Mouse (Mus musculus) heart, postnatal 0 days (tissue): ENCODE data around the gene Mpzl2. TPM values are rescaled to one million over a fixed set of nuclear protein-coding genes. Genes with fewer than 3 reads are reported as not detected.

Experiments
- ATAC-seq: fragments of 200-750 bp; cut with Nextera tagmentation; 2 replicates; pipeline ENCODE4 v1.8.0; 2017; ENCODE audit warnings: low read depth, moderate number of reproducible peaks, moderate library complexity; ENCODE audit not compliant: insufficient read depth
- DNase-seq: peaks from one replicate; pipeline ENCODE4 v3.0.0-alpha.2; 2016; ENCODE audit warnings: low spot score
- H3K27ac ChIP-seq: fragments of 300-500 bp; sonication (generic); 2 replicates; pipeline ENCODE4 v1.5.1; 2014; ENCODE audit warnings: low read depth, mild to moderate bottlenecking
- H3K27me3 ChIP-seq: fragments of 300-500 bp; sonication (generic); 2 replicates; pipeline ENCODE4 v1.6.1; 2014; ENCODE audit warnings: low read length, mixed read lengths; ENCODE audit not compliant: control insufficient read depth, insufficient read depth
- H3K36me3 ChIP-seq: fragments of 300-500 bp; sonication (generic); replicated peaks from 2 replicates; pipeline ENCODE4 v1.6.1; 2014; ENCODE audit warnings: low read length, mixed read lengths; ENCODE audit not compliant: control insufficient read depth, insufficient read depth
- H3K4me1 ChIP-seq: fragments of 300-500 bp; sonication (generic); 2 replicates; pipeline ENCODE4 v1.6.1; 2014; ENCODE audit warnings: antibody characterized with exemption; ENCODE audit not compliant: control insufficient read depth, insufficient read depth
- H3K4me2 ChIP-seq: fragments of 300-500 bp; sonication (generic); 2 replicates; pipeline ENCODE4 v1.6.1; 2014; ENCODE audit warnings: low read depth, mild to moderate bottlenecking, low read length, moderate library complexity
- H3K4me3 ChIP-seq: fragments of 300-500 bp; sonication (generic); 2 replicates; pipeline ENCODE4 v1.5.1; 2014; ENCODE audit warnings: low read depth, low read length
- H3K9ac ChIP-seq: fragments of 300-500 bp; sonication (generic); replicated peaks from 2 replicates; pipeline ENCODE4 v1.6.1; 2014; ENCODE audit warnings: low read depth, low read length, mixed read lengths
- H3K9me3 ChIP-seq: fragments of 300-500 bp; sonication (generic); replicated peaks from 2 replicates; pipeline ENCODE4 v1.6.1; 2016; ENCODE audit warnings: low read length; ENCODE audit not compliant: control insufficient read depth
- CTCF ChIP-seq: IDR thresholded peaks from 2 replicates; pipeline ENCODE4 v1.5.1; 2016; ENCODE audit warnings: antibody characterized with exemption, control low read depth, low read depth
- EP300 ChIP-seq: IDR thresholded peaks from 2 replicates; pipeline ENCODE4 v1.6.1; 2016; ENCODE audit warnings: antibody characterized with exemption, low read depth
- WGBS: fragments of 180-500 bp; shearing (Covaris S2); extraction: QIAGEN DNeasy Blood & Tissue Kit; methylation state at CpG from one replicate; pipeline ENCODE4 v1.1.7; 2014; 5-methylcytosine and 5-hydroxymethylcytosine counted together
- polyA plus RNA-seq: library from polyadenylated mRNA; unstranded; fragments of >200 nt; fragmentation: Nextera tagmentation; extraction: Ambion mirVana; gene quantifications from 2 replicates; pipeline ENCODE4 v1.2.1, GENCODE M21; 2015
- total RNA-seq: library from RNA; depleted of rRNA; stranded (reverse); fragments of >200 nt; gene quantifications from 2 replicates; pipeline ENCODE4 v1.2.3, GENCODE M21; 2014; ENCODE audit warnings: low replicate concordance

Gene Mpzl2
- total and polyA plus RNA-seq, 2 experiments from 2014 or later: 0.15 to 0.42 TPM

- Histone ChIP-seq H3K4me1 (no peaks in the 10 kb centered on the region), H3K27ac (no peak overlapping the region), H3K4me2 (no peak overlapping the region), H3K9ac (no peak overlapping the region), H3K27me3 (0 out of 2 replicates have a peak, but pooled peaks cover 3% of the 10 kb centered on the region), H3K4me3 (no peak overlapping the region), H3K9me3 (no peaks in the 10 kb centered on the region), H3K36me3 (no peaks in the 10 kb centered on the region)
- TF ChIP-seq EP300 (no peak), CTCF (no peak)
- DNase-seq: no peak
- WGBS: 67% methylated on average over 12 of the region's 12 CpGs
- no peak for ATAC-seq
Measured at GRCm38 (mm10) chr9:45085741-45086690, 46.4 kb downstream of the Mpzl2 start.

- no peak overlapping the region for H3K4me2 ChIP-seq
- no peak overlapping the region for H3K4me3 ChIP-seq
- H3K27me3 ChIP-seq: 0 out of 2 replicates have a peak, but pooled peaks cover 3% of the 10 kb centered on the region
- no peak for DNase-seq
- ATAC-seq: no peak
- H3K36me3 ChIP-seq: no peaks in the 10 kb centered on the region
- H3K9me3 ChIP-seq: no peaks in the 10 kb centered on the region
- H3K9ac ChIP-seq: no peak overlapping the region
- no peaks in the 10 kb centered on the region; the same call in 1 of the 2 replicates for H3K4me1 ChIP-seq
- no peak overlapping the region for H3K27ac ChIP-seq
- TF ChIP-seq EP300: no peak
- TF ChIP-seq CTCF: no peak
Measured at GRCm38 (mm10) chr9:45088040-45088439, 48.4 kb downstream of the Mpzl2 start.

DNA sequence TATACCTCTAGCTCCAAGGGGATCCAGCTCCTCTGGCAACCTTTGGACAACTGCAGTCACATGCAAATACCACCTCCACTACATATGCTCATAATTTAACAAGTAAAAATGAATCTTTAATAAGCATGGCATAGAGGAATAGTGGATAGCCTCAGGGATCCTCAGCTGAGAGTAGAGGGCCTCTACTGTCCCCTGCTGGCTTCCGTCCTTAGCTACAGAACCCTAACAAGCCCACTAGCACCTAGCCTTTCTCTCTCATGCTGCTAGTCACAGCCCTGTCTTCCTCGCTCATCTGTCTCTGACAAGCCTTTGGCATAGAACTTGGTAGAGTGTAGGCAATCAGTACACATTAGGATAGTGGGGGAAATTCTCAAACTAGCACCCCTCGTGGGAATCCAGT lies 51.2 kb downstream of the Mpzl2 start:
- 61% methylated on average over 3 of the region's 3 CpGs for WGBS
- no peak overlapping the region for H3K4me3 ChIP-seq

GRCm38 (mm10) chr9:45092641-45093040 lies 53.0 kb downstream of the Mpzl2 start:
- Histone ChIP-seq H3K27me3 (no peaks in the 10 kb centered on the region), H3K4me3 (no peak overlapping the region), H3K4me2 (no peak overlapping the region), H3K27ac (no peak overlapping the region), H3K4me1 (no peaks in the 10 kb centered on the region; the same call in 1 of the 2 replicates), H3K9ac (no peak overlapping the region), H3K9me3 (no peaks in the 10 kb centered on the region), H3K36me3 (no peaks in the 10 kb centered on the region)
- no peak for DNase-seq
- no peak for TF ChIP-seq CTCF
- no peak for TF ChIP-seq EP300
- ATAC-seq: no peak
- 41% methylated on average over 4 of the region's 4 CpGs for WGBS

More for the DNA sequence above, 51.2 kb downstream of the Mpzl2 start:
- Histone ChIP-seq H3K27me3 (no peaks in the 10 kb centered on the region), H3K36me3 (no peaks in the 10 kb centered on the region), H3K4me1 (no peaks in the 10 kb centered on the region; the same call in 1 of the 2 replicates), H3K27ac (no peak overlapping the region), H3K4me2 (no peak overlapping the region), H3K9ac (no peak overlapping the region), H3K9me3 (no peaks in the 10 kb centered on the region)
- no peak for DNase-seq
- no peak for TF ChIP-seq CTCF
- TF ChIP-seq EP300: no peak
- ATAC-seq: no peak

DNA sequence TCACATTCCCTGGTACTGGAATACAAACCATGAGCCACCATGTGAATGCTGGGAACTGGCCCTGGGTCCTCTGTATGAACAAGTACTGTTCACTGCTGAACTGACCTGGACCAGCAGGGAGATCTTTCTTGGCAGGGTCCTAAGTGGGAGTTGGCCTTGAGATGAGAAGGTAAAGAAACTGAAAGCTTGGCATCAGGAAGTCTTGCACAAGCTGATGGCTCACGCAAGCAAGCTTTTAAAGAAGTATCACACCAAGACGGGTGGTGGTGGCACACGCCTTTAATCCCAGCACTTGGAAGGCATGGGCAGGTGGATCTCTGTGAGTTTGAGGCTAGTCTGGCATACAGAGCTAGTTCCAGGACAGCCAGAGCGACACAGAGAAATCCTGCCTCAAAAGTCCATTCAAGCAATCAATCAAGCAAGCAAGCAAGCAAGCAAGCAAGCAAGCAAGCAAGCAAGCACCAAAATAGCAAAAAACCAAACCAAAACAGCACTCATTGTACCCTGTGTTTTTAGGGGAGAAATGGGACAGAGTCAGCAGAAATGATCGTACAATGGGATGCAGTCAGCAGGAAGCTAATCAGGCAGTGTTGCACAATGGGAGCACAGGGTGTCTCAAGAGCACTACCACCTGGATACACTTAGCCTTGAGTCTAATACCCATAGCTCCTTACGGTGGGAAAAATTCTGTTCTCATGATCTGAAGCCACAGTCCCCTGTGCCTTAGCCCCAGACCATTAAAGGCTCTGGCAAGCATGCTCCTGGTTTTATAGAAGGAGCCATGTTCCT lies 55.7 kb downstream of the Mpzl2 start:
- ATAC-seq (no peak), DNase-seq (no peak)
- Histone ChIP-seq H3K36me3 (no peaks in the 10 kb centered on the region), H3K4me2 (no peak overlapping the region), H3K27me3 (no peaks in the 10 kb centered on the region), H3K27ac (no peak overlapping the region), H3K9ac (no peak overlapping the region), H3K4me1 (no peaks in the 10 kb centered on the region; the same call in 1 of the 2 replicates), H3K4me3 (no peak overlapping the region), H3K9me3 (no peaks in the 10 kb centered on the region)
- 67% methylated on average over 6 of the region's 6 CpGs for WGBS
- no peak for TF ChIP-seq CTCF
- TF ChIP-seq EP300: no peak
